Mouse (Mus musculus) liver, embryonic 12.5 days (tissue): ENCODE results near the gene Chmp1a. TPM values are rescaled to one million over a fixed set of nuclear protein-coding genes. Genes with fewer than 3 reads are reported as not detected.
A peak's percentile ranks its signal among the peaks of the same experiment; 100 is the strongest.
"Not testable (repeated sequence)": the region's sequence is repeated elsewhere in the genome, so short reads cannot be mapped to it uniquely, and the experiment has no call there.

Source experiments
- ATAC-seq: fragments of 200-750 bp; cut with Nextera tagmentation; 2 replicates; pipeline ENCODE4 v1.8.0; 2017; ENCODE audit warnings: moderate number of reproducible peaks, mild to moderate bottlenecking, moderate library complexity
- H3K27ac ChIP-seq: fragments of 300-500 bp; sonication (generic); 2 replicates; pipeline ENCODE4 v1.5.1; 2016; ENCODE audit warnings: mild to moderate bottlenecking
- H3K27me3 ChIP-seq: fragments of 300-500 bp; sonication (generic); replicated peaks from 2 replicates; pipeline ENCODE4 v1.6.1; 2016; ENCODE audit warnings: mild to moderate bottlenecking, moderate library complexity
- H3K36me3 ChIP-seq: fragments of 300-500 bp; sonication (generic); 2 replicates; pipeline ENCODE4 v1.6.1; 2016; ENCODE audit warnings: mild to moderate bottlenecking, moderate library complexity
- H3K4me1 ChIP-seq: fragments of 300-500 bp; sonication (generic); 2 replicates; pipeline ENCODE4 v1.6.1; 2016
- H3K4me2 ChIP-seq: fragments of 300-500 bp; sonication (generic); 2 replicates; pipeline ENCODE4 v1.6.1; 2016; ENCODE audit warnings: mild to moderate bottlenecking, moderate library complexity
- H3K4me3 ChIP-seq: fragments of 300-500 bp; sonication (generic); 2 replicates; pipeline ENCODE4 v1.5.1; 2016; ENCODE audit warnings: mild to moderate bottlenecking, moderate library complexity
- H3K9ac ChIP-seq: fragments of 300-500 bp; sonication (generic); 2 replicates; pipeline ENCODE4 v1.6.1; 2016; ENCODE audit warnings: mild to moderate bottlenecking, moderate library complexity
- H3K9me3 ChIP-seq: fragments of 300-500 bp; sonication (generic); replicated peaks from 2 replicates; pipeline ENCODE4 v1.6.1; 2016; ENCODE audit warnings: mild to moderate bottlenecking, moderate library complexity
- WGBS: fragments of 180-500 bp; shearing (Covaris S2); methylation state at CpG from one replicate; pipeline ENCODE4 v1.1.7; 2016; ENCODE audit not compliant: insufficient replicate concordance; 5-methylcytosine and 5-hydroxymethylcytosine counted together
- polyA plus RNA-seq: library from polyadenylated mRNA; unstranded; fragments of >200 nt; fragmentation: Nextera tagmentation; extraction: Ambion mirVana; gene quantifications from 2 replicates; pipeline ENCODE4 v1.2.1, GENCODE M21; 2016

Chmp1a gene
- polyA plus RNA-seq, 1 experiment from 2014 or later = 80.8 TPM

DNA sequence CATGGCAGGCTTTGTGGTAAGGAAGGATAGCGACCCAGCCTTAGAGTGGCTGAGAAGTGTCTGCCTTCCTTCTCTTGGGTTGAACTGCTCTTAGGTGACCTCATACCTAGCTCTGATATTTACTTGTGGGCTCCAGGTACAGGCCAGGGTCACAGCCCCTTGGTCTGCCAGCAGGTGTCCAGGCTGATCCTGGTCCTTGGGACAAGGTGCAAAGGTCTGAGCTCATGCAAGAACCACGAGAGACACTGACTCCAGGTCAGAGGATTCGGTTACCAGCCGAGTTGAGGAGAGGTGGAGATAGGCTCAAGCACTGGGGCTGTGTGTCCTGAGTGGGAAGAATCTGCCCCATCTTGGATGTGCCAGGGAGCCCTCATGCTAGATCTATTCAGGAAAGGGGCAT lies 31.8 kb upstream of the Chmp1a start:
- WGBS = 67% methylated on average over 4 of the region's 4 CpGs
- Histone ChIP-seq H3K9ac (no peak overlapping the region), H3K27ac (no peak overlapping the region), H3K4me1 (no peaks in the 10 kb centered on the region; the same call in 1 of the 2 replicates), H3K27me3 (no peaks in the 10 kb centered on the region), H3K36me3 (peaks cover 56% of the 10 kb centered on the region), H3K9me3 (no peaks in the 10 kb centered on the region), H3K4me3 (no peak overlapping the region), H3K4me2 (no peak overlapping the region)
- ATAC-seq = no peak

DNA sequence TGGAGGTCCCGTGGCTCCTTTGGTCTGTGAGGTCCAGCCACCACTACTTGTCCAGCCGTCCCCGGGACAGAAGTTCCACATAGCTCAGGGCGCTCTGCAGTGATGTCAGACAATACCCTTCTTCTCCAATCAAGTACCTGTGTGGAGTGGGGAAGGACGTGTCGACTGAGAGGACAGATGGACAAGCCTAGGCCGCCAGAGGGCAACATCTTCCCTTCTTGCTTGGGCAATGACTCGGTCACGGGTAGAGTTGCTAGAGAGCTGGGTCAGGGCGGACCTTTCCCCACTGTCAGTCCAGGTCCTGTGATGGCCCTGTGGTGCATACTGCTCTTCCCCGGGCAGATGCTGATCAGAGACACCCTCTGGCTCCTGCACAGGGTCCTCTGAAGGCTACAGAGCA lies 30.5 kb upstream of the Chmp1a start:
- peaks cover 43% of the 10 kb centered on the region for H3K36me3 ChIP-seq
- H3K9me3 ChIP-seq = no peaks in the 10 kb centered on the region
- H3K4me3 ChIP-seq = no peak overlapping the region
- no peak overlapping the region for H3K4me2 ChIP-seq
- no peak for ATAC-seq
- 64% methylated on average over 11 of the region's 11 CpGs for WGBS
- no peak overlapping the region for H3K9ac ChIP-seq
- H3K4me1 ChIP-seq = no peaks in the 10 kb centered on the region; the same call in 1 of the 2 replicates
- H3K27ac ChIP-seq = no peak overlapping the region
- no peaks in the 10 kb centered on the region for H3K27me3 ChIP-seq

DNA sequence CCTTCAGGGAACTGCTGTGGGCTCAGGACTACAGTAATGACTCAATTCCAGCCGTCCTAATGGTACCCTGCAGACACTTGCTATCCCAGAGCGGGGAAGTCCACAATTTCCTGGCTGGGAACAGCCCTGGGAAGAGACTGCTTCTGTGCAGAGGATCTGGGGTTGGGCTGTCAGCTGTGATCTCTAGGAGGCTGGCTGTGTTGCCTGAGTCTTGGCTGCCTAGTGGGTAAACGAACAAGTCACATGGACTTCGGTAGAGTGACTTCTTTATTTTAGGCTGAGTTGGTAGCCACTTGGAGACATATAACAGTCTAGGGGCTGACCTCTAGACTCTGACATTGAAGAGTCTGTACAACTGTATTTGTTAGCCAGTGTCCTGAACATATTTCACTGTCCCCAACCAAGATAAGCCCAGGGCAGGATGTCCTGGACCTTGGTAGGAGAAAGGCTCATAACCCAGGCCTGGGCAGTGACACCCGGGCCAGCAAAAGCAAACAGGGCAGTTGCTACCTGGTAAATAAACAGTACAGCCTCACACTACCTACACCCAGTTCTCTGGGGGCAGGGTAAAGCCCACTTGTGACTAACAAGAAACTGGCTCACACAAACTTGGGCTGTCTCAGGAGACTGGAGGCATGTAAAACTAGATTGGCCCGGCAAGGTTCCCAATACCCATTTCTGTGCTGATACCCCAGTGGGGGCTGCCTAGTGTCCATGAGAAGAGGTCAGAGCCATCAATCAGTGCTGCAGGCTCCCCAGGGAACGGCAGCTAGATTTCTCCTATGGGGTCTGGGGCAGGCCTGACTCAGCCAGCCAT lies 29.8 kb upstream of the Chmp1a start:
- Histone ChIP-seq H3K27ac (no peak overlapping the region), H3K9ac (no peak overlapping the region), H3K4me3 (no peak overlapping the region), H3K4me2 (no peak overlapping the region), H3K27me3 (no peaks in the 10 kb centered on the region), H3K4me1 (no peaks in the 10 kb centered on the region; the same call in 1 of the 2 replicates), H3K9me3 (no peaks in the 10 kb centered on the region), H3K36me3 (peaks cover 36% of the 10 kb centered on the region)
- 72% methylated on average over 7 of the region's 7 CpGs for WGBS
- ATAC-seq = no peak

DNA sequence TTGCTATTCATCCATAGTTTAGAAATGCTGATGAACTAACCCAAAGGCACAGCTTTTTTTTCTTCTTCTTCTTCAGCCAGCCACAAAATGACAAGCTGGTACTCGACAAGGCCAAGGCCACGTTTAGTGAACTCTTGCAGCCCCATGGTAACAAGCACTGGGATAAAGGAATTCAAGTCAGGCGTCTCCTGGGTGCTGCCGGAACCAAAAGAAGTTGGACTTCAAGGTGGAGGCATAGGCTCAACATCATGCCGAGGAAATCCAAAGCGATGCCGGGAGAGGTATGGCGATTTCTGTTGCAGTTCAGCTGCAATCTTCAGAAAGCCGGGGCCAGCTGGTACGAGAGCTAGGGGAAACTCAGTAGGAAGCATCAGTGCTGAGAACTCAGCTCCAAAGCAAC lies 26.8 kb upstream of the Chmp1a start:
- Histone ChIP-seq H3K4me2 (no peak overlapping the region), H3K27me3 (peaks cover 15% of the 10 kb centered on the region), H3K9me3 (no peaks in the 10 kb centered on the region), H3K9ac (no peak overlapping the region), H3K4me1 (peaks cover 21% of the 10 kb centered on the region), H3K36me3 (peaks cover 8% of the 10 kb centered on the region; the same call in 1 of the 2 replicates), H3K27ac (no peak overlapping the region), H3K4me3 (no peak overlapping the region)
- ATAC-seq = no peak
- WGBS = 79% methylated on average over 10 of the region's 10 CpGs

DNA sequence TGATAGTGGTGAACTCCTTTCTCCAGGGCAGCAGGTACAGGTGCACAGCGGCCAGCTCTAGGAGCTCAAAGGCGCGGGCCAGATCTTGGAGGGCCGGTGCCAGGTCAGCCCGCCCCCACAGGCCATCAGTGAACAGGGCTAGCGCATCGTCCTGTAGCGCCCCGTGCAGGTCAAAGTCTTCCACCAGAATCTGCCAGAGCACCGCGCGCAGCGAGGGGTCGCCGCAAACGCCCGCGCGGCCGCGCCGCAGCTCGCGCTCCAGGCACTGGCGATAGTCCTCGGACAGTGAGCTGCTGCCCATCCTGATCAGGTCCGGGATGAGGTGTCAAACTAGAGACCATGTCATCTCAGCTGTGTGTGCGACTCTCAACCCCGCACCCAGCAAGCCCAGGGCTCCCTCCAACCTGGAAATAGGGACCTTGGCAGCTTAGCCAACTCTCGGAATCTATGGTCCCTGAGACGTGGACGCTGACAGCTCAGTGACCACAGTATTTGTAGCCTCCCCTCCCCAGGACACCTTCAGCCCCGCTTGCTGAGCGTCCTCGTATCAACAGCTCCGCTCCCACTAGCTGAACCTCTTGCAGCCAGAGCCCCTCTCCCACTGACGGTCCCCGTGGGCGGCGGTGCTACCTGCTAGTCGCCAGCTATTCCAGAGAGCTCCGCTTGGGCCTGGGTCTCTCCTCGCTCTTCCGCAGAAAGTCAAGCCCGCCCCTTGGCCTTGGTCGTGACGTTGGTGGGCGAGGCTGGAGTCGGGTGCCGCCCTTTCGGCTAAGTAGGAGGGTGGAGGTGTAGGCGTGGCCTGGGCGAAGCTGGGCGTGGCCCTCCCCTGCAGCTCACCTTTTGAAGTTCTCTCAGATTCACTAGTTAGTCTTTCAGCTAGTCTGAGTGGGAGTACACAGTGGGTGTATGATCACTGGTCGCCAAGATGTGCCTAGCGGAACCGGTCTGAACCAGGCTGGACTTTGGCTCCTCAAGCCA lies 23.2 kb upstream of the Chmp1a start, which contains the start of gene Spata2l:
Gene Spata2l, minus strand, starts transcription at position 714 of the 978 bp plus-strand sequence.
- no peaks in the 10 kb centered on the region for H3K36me3 ChIP-seq
- 2% methylated on average over 57 of the region's 57 CpGs for WGBS
- peaks cover 31% of the 10 kb centered on the region for H3K27me3 ChIP-seq
- peak within 1 kb of the TSS; percentile 91 for H3K4me2 ChIP-seq
- H3K4me3 ChIP-seq = peak within 1 kb of the TSS; percentile 64
- no peak within 1 kb of the TSS for H3K27ac ChIP-seq
- no peaks in the 10 kb centered on the region for H3K9me3 ChIP-seq
- H3K4me1 ChIP-seq = peaks cover 21% of the 10 kb centered on the region
- H3K9ac ChIP-seq = peak within 1 kb of the TSS; percentile 64
- ATAC-seq = peak; percentile 86

DNA sequence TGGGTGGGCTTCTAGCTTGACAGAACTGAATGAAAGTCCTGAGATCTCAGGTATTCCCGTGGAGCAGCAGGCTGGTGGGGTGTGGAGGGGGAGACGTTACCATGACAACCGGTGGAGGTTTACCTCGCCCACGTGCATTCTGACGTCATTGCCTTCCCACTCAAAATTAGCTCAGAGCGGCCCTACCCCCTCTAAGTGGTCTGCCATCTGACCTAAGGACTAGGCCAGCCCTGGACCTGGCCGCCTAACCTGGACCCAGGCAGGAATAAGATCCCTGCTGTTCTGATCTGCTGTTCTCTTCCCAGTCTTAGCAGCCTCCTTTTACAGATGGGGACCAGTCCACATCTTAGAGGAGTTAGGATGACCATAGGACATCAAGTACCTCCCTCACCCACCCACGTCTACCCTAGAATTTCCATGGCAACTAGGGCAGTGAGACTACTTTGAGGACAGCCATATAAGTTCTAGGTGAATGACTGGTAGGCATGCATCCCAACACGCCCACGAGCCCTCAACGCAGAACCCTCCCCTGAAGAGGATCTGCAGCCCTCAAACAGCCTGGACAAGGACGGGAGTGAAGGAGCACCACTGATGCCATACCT lies 22.5 kb upstream of the Chmp1a start:
- Histone ChIP-seq H3K9ac (peak overlapping the region; percentile 64; the same call in 1 of the 2 replicates), H3K4me1 (peaks cover 21% of the 10 kb centered on the region), H3K4me2 (peak overlapping the region; percentile 91), H3K9me3 (no peaks in the 10 kb centered on the region), H3K27me3 (peaks cover 31% of the 10 kb centered on the region), H3K36me3 (no peaks in the 10 kb centered on the region), H3K4me3 (peak overlapping the region; percentile 64), H3K27ac (no peak overlapping the region)
- WGBS = 35% methylated on average over 13 of the region's 13 CpGs
- no peak for ATAC-seq

DNA sequence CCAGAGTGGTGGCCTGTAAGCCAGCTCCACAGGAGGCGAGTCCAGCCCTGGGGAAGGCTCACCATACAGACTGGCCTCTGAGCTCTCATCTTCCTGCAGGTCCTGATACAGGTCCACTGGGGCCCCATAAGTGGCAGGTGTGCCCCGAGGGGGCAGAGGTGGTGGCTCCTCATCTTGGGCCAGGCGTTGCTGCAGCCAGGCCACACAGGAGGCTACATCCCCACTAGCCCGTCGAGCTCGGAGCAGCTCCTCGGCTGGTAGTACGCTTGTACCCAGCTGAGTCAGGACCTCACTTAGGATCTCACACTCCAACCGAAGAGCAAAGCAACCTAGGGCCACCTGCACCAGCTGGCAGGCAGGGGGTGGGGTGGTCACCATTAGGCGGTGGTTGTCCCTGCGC lies 21.2 kb upstream of the Chmp1a start:
- Histone ChIP-seq H3K36me3 (peaks cover 7% of the 10 kb centered on the region), H3K4me3 (no peak overlapping the region), H3K4me1 (peaks cover 21% of the 10 kb centered on the region), H3K27me3 (peaks cover 31% of the 10 kb centered on the region), H3K9ac (no peak overlapping the region), H3K4me2 (no peak overlapping the region), H3K27ac (no peak overlapping the region), H3K9me3 (no peaks in the 10 kb centered on the region)
- WGBS = 73% methylated on average over 11 of the region's 11 CpGs
- ATAC-seq = no peak

DNA sequence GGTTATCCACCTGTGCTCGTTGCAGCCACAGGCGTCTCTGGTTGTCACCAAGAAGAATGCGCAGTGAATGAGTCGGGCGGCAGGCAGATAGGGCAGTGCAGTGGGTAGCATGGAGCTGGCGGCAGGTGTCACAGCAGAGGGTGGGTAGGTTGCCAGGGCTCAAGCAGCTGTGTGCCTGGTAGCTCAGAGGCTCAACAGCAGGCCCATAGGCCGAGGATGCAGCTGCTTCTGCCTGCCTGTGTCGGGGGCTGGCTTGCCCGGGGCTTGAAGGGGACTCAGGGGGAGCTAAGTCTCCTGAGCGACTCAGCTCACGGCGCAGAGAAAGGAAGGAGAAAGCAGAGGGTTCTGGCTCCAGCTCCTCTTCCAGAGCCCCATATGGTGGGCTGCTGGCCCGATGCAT lies 20.7 kb upstream of the Chmp1a start:
- Histone ChIP-seq H3K36me3 (peaks cover 11% of the 10 kb centered on the region), H3K27me3 (peaks cover 31% of the 10 kb centered on the region), H3K4me3 (no peak overlapping the region), H3K4me1 (peaks cover 21% of the 10 kb centered on the region), H3K27ac (no peak overlapping the region), H3K9ac (no peak overlapping the region), H3K9me3 (no peaks in the 10 kb centered on the region), H3K4me2 (no peak overlapping the region)
- 56% methylated on average over 13 of the region's 13 CpGs for WGBS
- no peak for ATAC-seq

DNA sequence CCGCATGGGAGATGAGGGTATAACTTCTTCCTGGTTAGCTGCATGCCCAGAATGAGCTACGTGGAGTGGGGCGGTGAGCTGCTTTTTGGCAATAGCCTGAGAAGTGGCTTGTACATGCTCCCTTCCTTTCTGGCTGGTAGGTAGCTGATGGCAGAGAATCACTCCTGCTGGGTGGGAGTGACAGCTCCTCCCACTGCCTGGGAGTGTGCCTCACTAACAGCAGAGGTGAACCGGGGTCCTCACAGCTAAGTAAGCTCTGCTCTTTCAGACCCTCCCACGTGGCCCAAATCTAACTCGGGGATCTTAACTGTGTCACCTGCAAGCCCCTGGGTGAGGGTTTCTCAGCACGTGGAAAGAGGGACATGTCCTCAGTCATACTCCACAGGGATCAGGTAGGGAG lies 20.0 kb upstream of the Chmp1a start:
- Histone ChIP-seq H3K4me2 (no peak overlapping the region), H3K27ac (no peak overlapping the region), H3K36me3 (peaks cover 18% of the 10 kb centered on the region), H3K9me3 (no peaks in the 10 kb centered on the region), H3K4me3 (no peak overlapping the region), H3K27me3 (peaks cover 31% of the 10 kb centered on the region), H3K9ac (no peak overlapping the region), H3K4me1 (peaks cover 21% of the 10 kb centered on the region)
- 43% methylated on average over 7 of the region's 7 CpGs for WGBS
- ATAC-seq = no peak

DNA sequence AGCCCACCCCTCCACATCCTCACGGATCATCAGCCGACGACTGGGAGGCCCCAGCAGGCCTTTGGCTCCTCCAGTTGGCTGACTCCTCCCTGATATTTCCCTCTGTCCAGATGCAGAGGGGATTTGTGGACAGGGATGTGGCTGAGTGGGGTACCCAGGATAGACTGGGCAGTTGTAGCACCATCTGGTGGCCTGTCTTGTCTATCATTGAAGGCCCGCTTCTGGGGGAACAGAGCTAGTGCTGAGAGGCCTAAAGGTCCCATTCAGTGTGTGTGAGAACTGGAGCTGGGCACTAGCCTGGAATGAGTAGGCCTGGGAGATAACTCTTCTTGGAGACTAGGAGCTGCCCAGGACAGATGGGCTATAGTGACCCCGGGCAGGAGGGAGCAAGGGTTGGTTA lies 19.2 kb upstream of the Chmp1a start:
- H3K27me3 ChIP-seq = peaks cover 31% of the 10 kb centered on the region
- H3K9ac ChIP-seq = no peak overlapping the region
- no peaks in the 10 kb centered on the region for H3K9me3 ChIP-seq
- peaks cover 25% of the 10 kb centered on the region for H3K36me3 ChIP-seq
- H3K4me1 ChIP-seq = peaks cover 21% of the 10 kb centered on the region
- H3K4me3 ChIP-seq = no peak overlapping the region
- H3K27ac ChIP-seq = no peak overlapping the region
- no peak overlapping the region for H3K4me2 ChIP-seq
- WGBS = 72% methylated on average over 5 of the region's 5 CpGs
- ATAC-seq = no peak

DNA sequence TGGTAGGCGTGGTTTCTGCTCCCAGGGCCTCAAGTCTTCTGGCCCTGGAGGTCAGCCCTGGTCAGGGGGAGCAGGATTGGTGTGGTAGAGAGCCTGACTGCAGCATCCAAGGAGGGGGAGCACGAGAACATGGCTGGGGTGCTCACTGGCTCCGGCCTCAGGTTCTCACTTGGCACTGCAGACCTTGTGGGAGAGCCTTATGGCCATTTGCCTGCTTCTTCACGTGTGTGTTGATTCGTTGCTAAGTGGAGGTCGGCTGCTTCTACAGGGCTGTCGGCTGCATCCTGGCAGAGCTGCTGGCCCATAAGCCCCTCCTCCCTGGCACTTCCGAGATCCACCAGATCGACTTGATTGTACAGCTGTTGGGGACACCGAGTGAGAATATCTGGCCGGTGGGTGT lies 17.8 kb upstream of the Chmp1a start:
- H3K4me3 ChIP-seq, H3K9me3 ChIP-seq, H3K9ac ChIP-seq, H3K27ac ChIP-seq, ATAC-seq, H3K4me2 ChIP-seq: not testable (repeated sequence)
- peaks cover 25% of the 10 kb centered on the region for H3K27me3 ChIP-seq
- H3K4me1 ChIP-seq = peaks cover 16% of the 10 kb centered on the region
- peaks cover 25% of the 10 kb centered on the region for H3K36me3 ChIP-seq
- WGBS = 65% methylated on average over 11 of the region's 11 CpGs
